Mouse (Mus musculus) v-Abl transformed pro-B cells (cell line): ENCODE data around the gene Ahcy.
"Not testable (repeated sequence)": the region's sequence is repeated elsewhere in the genome, so short reads cannot be mapped to it uniquely, and the experiment has no call there.

ENCODE experiments used
- in situ Hi-C, 2 experiments: fragments of 400-800 bp; cut with MboI; formaldehyde crosslinking; loops; one replicate each; pipeline ENCODE4 v1.15.1; 2025; ENCODE audit not compliant: unreplicated experiment in 2 of 2

Ahcy gene

DNA sequence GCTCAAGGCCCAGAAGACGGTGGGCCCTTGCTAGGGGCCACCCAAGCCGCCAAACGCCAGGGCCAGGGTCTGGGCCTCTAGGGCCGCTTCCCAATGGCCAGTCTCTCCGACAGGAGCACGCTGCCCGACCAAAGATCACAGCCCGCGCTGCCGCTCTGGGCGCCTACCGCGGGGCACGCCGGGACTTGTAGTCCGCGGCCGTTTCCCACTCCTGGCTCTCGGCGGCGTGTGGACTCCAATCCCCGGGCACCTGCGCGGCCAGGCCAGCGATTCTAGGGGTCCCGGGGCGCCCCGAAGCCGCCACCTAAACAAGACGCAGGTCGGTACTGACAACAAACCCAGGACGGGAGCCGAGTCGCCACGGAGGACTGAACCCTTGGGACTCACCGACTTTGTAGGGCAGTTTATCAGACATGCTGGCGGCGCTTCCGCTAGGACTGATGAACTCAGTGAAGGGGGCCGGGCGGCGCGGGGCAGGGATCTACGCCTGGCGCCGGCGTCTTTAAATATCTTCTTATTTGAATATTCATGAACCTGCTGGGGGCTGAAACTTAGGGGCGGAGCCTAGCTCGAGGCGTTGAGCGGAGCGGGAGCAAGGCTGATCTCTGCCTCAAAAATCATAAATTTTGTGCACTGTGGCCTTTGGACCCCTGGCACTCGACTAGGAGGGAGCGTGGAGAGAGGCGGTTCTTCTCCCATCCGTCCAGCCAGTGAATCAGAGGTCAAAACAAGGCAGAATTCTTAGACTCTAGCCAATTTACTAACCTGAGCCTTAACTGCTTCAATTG is at the start of gene Ahcy:
Gene Ahcy (minus strand): TSS at position 520 of the 788 bp plus-strand sequence.
- in situ Hi-C loops = loop anchor here in 1 of 2 experiments (10.0 kb wide), 1 partner anchor 521 kb away; the partner anchor contains the start of gene Gss

DNA sequence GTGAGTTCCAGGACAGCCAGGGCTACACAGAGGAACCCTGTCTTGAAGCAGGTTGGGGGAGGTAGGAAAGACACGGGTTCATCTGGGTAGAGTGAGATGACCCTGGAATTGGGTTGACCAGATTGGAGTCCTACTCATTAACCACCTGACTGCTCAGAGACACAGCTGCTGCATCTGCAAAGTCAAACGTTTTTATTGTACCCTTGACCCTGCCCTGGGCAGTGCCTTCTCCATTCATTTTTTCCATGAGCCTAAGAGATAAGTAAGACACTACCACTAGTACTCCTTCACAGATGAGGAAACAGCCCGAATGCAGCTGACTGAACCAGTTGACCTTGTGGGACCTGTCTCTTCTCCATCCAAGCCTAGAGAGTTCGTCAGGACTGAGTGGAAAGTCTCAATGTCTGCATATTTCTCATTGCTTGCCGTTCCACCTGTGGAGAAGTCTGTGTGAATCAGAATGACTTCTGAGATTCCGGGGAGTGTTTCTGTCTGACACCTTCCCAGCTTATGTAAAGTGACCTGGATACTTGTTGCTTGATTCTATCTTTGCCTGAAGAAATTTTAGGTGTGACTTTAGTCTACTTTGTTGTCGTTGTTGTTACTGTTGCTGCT is 41.0 kb upstream of the Ahcy start:
- in situ Hi-C loops = no loop called here

DNA sequence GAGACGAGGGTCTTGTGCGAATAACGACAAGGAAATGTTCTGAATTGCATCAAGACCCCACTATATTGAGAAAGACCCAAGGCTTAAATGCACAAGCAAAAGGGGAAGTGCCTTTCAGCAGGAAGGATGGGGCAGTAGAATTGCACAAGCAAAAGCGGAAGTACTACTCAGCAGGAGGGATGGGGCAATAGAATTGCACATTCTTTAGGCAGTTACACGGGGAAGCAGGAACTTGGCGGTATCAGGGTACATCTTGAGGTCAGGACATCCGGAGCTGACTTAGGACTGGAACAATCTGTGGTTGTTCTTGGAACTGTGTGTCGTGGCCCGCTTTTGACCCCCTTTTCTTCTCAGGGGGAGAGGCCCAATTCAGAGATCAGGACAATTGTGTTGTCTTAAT is 33.0 kb upstream of the Ahcy start:
- in situ Hi-C loops = not testable (repeated sequence)

DNA sequence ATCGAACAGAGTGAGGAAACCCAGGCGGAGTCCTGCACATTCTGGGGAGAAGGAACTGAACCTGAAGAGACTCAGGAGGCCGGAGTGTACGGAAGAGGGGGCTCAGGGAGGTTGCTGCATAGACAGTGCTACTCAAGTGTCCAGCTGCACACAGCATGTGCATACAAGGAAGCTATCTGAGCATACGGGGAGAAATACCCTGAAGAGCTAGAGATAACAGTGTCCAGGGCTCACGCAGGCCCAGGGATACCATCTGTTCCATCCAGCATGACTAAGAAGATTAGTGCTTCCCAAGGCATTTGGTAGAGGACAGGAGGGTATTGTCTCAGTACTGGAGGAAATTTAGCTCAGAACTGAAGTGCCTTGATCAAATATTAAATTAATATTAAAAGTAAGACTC is 29.3 kb upstream of the Ahcy start:
- in situ Hi-C loops = no loop called here

DNA sequence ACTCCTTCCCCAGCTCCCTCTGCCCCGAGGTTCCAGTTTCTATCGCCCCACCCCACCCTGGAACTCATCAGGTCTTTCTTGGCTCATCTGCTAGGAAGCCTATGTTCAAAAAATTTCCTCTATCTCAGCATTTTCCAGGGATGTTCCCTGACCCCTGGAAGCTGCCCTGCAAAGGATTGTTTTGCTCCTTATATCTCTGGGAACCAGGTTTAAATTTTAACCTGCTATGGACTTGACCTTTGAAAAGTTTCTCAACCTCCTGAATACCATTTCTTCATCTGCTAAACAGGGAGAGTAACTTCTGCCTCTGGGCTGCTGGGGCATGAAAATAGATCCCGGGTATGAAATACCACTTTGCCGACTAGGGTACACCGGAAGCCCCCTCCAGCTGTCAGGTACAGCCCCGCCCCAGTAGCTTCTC is 27.5 kb upstream of the Ahcy start:
- in situ Hi-C loops = no loop called here

DNA sequence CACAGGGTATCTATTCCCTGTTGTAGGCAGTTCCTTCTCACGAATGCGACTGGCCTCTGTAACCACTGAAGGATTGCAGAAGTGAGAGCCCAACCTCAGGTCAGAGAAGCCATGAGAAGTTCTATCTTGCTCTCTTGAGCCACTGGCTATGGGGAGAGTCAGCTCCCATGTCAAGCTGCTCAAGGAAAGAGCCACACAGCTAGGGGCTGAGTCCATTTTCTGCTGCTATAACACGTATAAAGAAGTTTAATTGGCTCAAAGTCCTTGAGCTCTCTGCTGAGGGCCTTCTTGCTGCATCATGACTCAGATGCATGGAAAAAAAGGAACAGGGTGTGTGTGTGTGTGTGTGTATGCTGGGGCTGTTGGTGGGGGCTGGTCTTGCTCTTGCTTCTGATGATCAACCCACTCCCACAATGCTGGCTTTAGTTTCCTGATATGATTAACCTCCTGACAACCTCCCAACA is 26.5 kb upstream of the Ahcy start:
- in situ Hi-C loops = no loop called here

DNA sequence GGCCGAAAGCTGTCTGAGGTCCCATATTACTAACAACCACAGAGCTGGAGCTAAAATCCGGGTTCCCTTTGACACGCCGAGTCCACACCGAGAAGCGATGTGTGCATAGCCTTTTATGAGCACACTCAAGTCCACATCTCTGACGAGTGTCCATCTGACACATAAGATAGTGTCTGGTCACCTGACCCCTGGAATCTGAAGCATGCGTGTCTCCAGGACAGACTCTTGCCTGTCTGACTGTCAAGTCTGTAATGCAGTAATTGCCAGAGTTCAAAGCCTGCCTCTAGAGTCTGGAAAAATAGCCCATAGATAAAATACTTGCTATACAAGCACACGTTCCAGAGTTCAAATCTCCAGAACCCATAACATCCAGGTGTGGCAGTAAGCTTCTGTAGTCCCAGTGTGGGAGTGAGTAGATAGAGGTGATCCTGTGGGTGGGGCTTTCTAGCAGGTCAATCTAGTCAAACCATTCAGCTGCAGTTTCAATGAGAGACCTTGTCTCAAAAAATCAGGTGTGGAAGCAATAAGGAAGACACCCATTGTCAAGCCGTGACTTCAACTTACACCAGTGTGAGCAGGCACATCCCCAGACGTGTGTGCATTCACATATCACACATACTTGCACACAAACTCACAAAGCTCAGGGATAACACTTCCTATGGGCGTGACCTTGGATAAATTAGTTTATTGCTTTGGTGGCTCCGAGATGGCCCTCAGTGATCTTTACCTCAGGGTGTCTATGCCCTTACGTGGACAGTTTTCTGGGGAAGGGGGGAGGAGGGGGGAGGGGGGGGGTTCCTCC is 25.9 kb upstream of the Ahcy start:
- in situ Hi-C loops = no loop called here

DNA sequence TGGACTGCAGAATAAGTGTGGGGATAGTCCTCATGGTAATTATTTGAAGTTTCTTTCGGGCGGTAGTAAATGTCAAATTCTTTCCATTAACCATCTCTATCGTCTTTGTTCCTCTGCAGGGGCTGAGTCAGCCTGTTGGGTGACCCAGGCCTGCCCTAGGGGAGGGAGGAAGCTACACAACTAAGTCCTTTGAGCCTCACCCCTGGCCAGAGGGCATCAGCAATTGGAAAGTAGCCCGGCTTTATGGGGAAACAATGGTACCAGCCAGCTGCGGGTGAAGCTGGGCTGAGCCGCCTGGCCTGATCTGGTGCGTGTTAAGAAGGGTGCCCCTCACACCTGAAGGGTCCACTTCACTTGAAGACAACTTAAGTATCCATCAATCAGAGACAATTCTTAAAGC is 25.1 kb upstream of the Ahcy start:
- in situ Hi-C loops = no loop called here

DNA sequence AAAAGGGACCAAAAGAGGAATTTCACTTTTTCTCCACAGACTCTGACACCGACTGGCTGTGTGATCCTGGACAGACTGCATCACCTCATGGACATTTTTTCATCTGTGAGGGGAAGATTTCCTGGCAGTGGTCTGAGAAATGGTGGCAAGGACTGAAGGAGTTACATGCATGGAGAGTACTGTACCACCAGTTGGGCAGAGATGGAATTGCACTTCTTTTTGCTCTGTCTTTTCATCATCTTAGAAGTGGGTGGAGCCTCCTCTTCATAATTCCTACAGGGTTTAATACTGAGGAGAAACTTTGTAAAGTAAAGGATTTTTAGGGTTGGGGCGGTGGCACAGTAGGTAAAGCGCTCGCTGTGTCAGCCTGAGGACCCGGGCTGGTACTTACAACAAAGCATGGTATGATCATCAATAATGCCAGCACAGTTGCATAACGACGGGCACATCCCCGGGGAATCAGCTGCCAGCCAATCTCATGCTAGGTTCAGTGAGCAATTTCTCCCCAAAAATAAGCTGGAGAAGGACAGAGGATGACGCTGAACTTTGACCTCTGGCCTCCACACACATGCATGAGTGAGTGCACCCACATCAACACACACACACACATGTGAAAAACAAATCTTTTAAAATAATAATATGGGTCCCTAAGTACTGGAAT is 24.6 kb upstream of the Ahcy start:
- in situ Hi-C loops = no loop called here

DNA sequence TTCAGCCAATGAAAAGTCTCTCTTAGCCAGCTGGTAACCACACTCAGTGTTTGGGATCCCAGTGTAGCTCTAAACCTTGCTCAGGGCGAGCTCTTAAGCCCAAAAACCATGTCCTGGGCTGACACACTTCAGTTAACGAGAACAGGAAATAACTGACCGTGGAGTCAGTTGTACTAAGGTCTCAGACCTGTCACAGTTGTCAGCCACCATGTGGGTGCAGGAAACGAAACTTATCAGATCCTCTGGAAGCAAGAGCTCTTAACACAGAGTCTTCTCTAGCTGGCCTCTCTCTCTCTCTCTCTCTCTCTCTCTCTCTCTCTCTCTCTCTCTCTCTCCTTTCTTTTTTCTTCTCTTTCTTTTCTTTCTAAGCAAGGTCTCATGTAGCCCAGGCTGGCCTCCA is 19.1 kb upstream of the Ahcy start:
- in situ Hi-C loops = no loop called here

DNA sequence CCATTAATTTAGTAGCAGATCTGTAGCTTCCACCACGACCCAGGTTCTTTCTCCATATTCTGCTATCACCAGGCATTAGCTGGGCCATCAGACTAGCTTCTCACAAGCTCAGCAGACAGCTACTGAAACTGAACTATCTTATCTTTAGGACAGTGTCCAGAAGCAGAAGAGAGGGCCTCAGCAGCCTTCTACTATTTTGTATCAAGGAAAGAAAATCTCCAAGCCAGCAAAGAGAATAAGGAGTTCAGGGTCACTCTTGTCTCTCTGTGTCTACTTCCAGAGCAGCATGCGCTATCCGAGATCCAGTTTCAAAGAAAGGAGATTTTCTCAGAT is 17.4 kb upstream of the Ahcy start:
- in situ Hi-C loops = no loop called here

DNA sequence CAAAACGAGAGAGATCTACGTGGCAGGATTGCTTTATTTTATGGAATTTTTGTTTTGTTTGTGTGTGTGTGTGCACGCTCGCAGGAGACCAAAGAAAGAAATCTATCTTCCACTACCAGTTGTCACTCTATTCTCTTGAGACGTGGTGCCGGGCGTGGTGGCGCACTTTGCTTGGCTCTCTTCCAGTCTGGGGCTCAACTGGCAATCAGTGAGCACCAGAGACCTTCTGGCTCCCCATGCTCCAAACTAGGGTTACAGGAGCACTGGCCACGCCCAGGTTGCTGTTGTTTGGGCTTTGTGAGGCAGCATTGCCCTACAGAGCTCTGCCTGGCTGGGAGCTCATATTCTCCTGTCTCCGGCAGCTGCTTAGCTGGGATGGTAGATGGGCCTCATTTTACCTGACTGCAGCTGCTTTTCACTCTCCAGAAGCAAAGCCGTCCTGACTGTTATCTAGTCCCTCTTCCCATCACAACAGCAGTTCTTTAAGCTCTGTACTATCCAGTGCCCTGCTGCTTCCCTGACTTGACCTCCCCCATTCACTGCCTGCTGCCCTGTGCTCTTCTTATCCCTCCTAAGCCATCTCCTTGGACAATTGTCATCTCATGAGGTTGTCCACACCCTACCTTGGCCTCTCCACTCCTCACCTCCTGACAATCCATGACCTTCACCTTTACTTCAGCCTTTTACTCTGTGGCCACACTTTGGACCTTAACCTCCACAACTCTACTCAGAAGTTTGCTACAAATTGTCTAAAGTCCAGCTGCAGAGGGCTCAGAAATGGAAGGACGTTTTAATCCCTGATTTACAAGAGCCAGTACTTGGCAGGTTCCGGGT is 16.8 kb upstream of the Ahcy start:
- in situ Hi-C loops = no loop called here

DNA sequence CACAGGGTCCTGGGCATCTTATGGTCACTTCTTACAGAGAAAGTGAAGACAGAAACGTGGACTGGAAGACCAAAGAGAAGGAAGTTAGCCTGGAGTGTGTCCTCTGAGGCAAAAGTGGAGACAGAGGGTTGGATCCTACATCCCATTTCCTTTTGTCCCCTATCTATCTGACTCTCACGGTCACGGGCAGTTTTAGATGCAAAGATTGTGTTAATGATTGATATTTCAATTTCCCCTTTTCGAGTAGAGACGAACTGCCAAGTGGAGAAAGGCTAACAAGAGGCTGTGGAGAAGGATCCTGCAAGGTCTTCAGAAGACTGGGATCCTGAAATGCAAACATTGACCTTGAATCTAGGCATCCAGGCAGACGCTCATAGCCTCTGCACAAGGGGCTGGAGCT is 14.0 kb upstream of the Ahcy start:
- in situ Hi-C loops = loop anchor here (5.0 to 10.0 kb wide), 2 partner anchors 114 to 117 kb away; no protein-coding TSS in a partner anchor

DNA sequence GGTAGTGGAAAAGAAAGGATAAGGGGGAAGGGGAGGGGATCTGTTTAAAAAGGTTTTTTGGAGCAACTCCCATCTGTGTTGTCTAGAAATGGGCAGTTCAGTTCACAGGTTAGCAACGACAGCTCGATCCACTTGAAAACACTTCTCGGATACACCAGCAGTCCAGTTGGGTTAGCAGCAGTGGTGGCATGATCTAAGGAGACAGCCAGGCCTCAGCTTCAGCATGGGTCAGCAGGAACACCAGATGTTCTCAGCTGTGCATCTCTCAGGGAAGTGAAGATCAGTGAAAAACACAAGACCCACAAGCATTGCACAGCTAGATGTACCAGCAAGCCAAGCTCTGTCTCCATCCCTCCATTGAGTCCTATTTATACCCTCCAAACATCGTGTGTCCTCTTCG is 12.0 kb upstream of the Ahcy start:
- in situ Hi-C loops = loop anchor here (5.0 to 10.0 kb wide), 2 partner anchors 116 to 118 kb away; no protein-coding TSS in a partner anchor

DNA sequence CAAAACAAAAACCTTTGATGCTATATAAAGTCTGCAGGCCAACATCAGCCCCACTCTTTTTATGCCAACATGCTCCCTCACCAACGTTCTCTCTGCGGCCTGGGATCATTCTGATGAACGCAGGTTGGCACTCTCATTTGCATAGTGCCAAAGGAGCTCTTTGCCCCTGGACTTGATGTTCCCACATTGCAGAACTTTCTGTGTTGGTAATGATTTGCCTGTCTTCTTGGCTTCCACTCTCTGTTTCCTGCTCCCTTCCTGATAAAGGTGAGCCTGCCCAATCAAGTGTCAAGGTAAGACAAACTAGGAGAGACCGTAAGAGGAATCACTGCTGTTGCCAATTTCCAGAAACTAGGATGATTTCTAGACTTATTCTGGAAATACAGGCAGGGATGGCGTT is 10.2 kb upstream of the Ahcy start:
- in situ Hi-C loops = loop anchor here (5.0 to 10.0 kb wide), 4 partner anchors 88 to 303 kb away; partner anchors contain the start of gene Trp53inp2 (in 1 of the 2)

DNA sequence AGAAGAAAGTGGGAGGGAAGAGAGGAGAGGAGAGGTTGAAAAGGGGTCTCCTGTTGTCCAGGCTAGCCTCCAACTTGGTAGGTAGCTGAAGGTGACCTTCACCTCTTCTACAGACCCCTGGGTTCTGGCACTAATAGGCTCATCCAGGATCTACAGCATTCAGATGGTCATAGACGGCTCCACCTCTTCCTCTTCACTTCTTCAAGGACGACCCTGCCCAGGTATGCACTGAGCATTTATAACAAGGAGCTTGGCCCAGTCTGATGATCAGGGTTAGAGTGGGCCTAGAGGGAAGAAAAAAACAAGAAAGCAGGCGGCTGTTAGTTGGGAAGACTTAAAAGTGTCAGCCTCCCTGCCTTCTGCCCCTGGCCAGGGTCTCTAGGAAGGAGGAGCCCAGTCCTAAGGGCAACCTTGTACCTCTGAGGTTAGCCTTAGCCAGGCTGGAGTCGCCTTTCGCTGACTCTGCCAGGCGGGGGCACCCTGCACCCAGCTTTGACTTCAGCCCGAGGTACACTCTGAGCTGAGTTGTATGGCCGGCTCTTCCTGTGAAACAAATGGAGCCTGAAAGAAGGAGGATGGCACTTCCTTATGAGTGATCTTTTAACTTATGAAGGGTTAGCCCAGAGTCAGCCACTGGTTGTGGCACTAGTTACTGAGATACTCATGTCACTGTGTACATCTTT is 8.0 kb upstream of the Ahcy start:
- in situ Hi-C loops = loop anchor here (5.0 to 10.0 kb wide), 4 partner anchors 90 to 305 kb away; partner anchors contain the start of gene Trp53inp2 (in 1 of the 2)

DNA sequence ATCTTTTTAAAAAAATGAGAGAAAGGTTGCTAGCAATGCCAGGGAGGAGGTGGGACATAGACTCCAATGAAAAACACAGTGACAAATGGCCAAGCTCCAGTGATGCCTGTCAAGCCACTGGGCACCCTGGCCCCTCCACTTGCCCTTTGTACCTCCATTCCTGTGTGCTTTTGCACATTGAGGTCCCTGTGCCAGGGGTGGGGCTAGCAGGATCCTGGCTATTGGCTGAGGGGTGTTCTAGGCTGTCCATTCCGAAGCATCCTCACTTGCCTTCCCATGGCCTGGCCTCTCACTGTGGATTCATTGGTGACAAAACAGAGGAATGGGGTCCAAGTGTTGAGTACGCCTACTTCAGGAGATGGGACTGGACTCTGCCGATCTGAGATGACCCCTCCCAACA is 6.8 kb upstream of the Ahcy start:
- in situ Hi-C loops = loop anchor here (5.0 to 10.0 kb wide), 4 partner anchors 91 to 306 kb away; partner anchors contain the start of gene Trp53inp2 (in 1 of the 2)

DNA sequence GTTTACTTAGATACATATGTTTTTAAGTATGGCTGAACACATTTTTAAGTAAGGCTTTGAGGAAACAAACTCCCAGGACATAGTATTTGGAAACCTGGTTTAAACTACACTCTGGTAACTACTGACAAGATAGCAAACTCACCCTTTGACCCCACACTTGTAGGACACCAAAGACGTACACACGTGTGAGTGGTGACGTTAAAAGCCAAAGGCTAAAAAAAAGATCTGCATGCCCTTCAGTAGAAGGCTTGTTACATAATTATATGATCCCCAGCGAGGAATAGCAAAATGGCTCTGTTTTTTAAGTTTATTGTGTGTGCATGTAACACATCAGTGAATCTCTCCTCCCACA is 5.9 kb upstream of the Ahcy start:
- in situ Hi-C loops = loop anchor here (5.0 to 10.0 kb wide), 4 partner anchors 92 to 307 kb away; partner anchors contain the start of gene Trp53inp2 (in 1 of the 2)
